Mouse (Mus musculus) frontal cortex, postnatal 36 days (tissue): ENCODE measurements around the gene Stk32b.
A peak's percentile ranks its signal among the peaks of the same experiment; 100 is the strongest.

Source experiments
- DNase-seq, 2 experiments: peaks; one replicate each; pipeline ENCODE4 v3.0.0; 2022; ENCODE audit warnings: low spot score in 2 of 2

Stk32b gene

GRCm38 (mm10) chr5:37716505-37717372, at the start of gene Stk32b:
TSS of gene Stk32b (minus strand) at chr5:37717171.
- DNase-seq, result peak in 1 of 2 experiments; percentile 23

- no peak for DNase-seq
These were observed 48.9 kb upstream of the Stk32b start for GRCm38 (mm10) chr5:37765851-37766250.

- no peak for DNase-seq
These were observed 45.1 kb upstream of the Stk32b start for GRCm38 (mm10) chr5:37762046-37762445.

- no peak for DNase-seq
These were observed 36.4 kb upstream of the Stk32b start for GRCm38 (mm10) chr5:37753366-37753765.

GRCm38 (mm10) chr5:37752027-37752967, 35.3 kb upstream of the Stk32b start:
- peak; percentile 66 to 85 for DNase-seq

GRCm38 (mm10) chr5:37743889-37744707, 27.1 kb upstream of the Stk32b start:
- no peak for DNase-seq

- DNase-seq, result no peak
These were observed 19.2 kb upstream of the Stk32b start for GRCm38 (mm10) chr5:37736213-37736612.

- DNase-seq, result no peak
These were observed 18.3 kb upstream of the Stk32b start, which contains the start of gene Cytl1 for GRCm38 (mm10) chr5:37735224-37735623. TSS of gene Cytl1 (plus strand) at chr5:37735519.

- DNase-seq, result no peak
These were observed 13.8 kb upstream of the Stk32b start for GRCm38 (mm10) chr5:37730781-37731180.

GRCm38 (mm10) chr5:37725220-37725886, 8.4 kb upstream of the Stk32b start:
- DNase-seq, result no peak

- no peak for DNase-seq
These were observed 3.7 kb upstream of the Stk32b start for GRCm38 (mm10) chr5:37720670-37721069.

GRCm38 (mm10) chr5:37717384-37717963, 503 bp upstream of the Stk32b start:
- peak; percentile 54 to 55 for DNase-seq

GRCm38 (mm10) chr5:37709257-37709904, 7.6 kb downstream of the Stk32b start:
- no peak for DNase-seq

- DNase-seq, result no peak
These were observed 8.8 kb downstream of the Stk32b start for GRCm38 (mm10) chr5:37708124-37708523.

- no peak for DNase-seq
These were observed 12.0 kb downstream of the Stk32b start for GRCm38 (mm10) chr5:37704962-37705361.

- no peak for DNase-seq
These were observed 17.2 kb downstream of the Stk32b start for GRCm38 (mm10) chr5:37699757-37700156.

- DNase-seq, result peak; percentile 27 to 43
These were observed 19.7 kb downstream of the Stk32b start for GRCm38 (mm10) chr5:37697286-37697685.

GRCm38 (mm10) chr5:37695773-37696172, 21.2 kb downstream of the Stk32b start:
- no peak for DNase-seq

GRCm38 (mm10) chr5:37692759-37693158, 24.2 kb downstream of the Stk32b start:
- no peak for DNase-seq

- peak; percentile 19 to 31 for DNase-seq
These were observed 46.2 kb downstream of the Stk32b start for GRCm38 (mm10) chr5:37670781-37671180.
